ENCODE assay signal across 28 mouse cellular contexts in the genomic region with DNA sequence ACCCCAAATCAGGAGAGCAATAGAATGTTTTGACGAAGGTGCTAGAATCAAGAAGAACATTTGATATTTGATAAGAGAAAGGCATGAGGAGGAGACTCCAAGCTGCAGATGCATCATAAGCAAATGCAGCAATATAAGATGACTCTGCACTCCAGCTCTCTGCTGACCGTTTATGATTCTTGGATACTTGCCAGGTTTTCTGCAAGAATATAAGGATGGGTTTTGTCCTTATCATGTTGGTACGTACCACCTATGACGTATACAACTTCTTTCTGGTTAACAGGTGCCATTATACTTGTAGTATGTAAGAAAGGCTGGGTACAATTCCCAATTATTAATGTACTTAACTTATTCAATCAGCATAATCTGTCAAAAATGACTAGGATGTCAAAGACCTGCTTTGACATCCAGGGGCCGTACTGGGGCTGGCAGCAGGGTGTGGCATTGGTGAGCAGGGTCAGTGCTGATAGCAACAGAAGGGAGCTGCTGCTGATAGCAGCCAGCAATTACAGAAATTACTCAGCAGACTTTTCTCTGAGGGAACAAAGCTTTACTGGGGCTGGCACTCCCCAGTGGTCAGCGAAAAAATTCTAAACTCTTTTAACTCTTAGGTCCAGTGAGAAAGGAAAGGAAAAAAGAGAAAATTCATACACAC. TPM values are rescaled to one million over a fixed set of nuclear protein-coding genes. Genes with fewer than 3 reads are reported as not detected.
DNase-seq lines count a peak whose midpoint lies in the region; ATAC-seq and TF ChIP-seq lines count a peak whose summit lies in the region.
"Had no signal": no experiment of that assay in that cellular context is flagged by ENCODE, and none has a peak within 500 bp of the region (broad histone marks: within the 10 kb centered on the region; RNA-seq: fewer than 3 reads in every experiment).

No protein-coding gene starts in this region.

- H3K4me3 ChIP-seq in lung, embryonic 14.5 days (ENCODE audit: low read depth, low read length): no peak overlapping the region
- H3K4me3 ChIP-seq in liver, embryonic 15.5 days (replicated peaks): no peak overlapping the region
- H3K4me3 ChIP-seq in midbrain, postnatal 0 days (ENCODE audit: low read depth, low read length): no peak overlapping the region
- H3K4me3 ChIP-seq: embryonic facial prominence, embryonic 15.5 days; gastrocnemius, adult 2 months; limb, embryonic 10.5 days; midbrain, embryonic 12.5 days; neural tube, embryonic 13.5 days had no signal

- H3K9me3 ChIP-seq in lung, embryonic 14.5 days (ENCODE audit: low read depth, low read length): no peaks in the 10 kb centered on the region
- no peaks in the 10 kb centered on the region for H3K9me3 ChIP-seq in liver, embryonic 15.5 days (replicated peaks)
- H3K9me3 ChIP-seq in midbrain, postnatal 0 days (ENCODE audit: low read length): no peaks in the 10 kb centered on the region
- H3K9me3 ChIP-seq: embryonic facial prominence, embryonic 15.5 days; limb, embryonic 10.5 days; midbrain, embryonic 12.5 days; neural tube, embryonic 13.5 days had no signal

- no peaks in the 10 kb centered on the region for H3K27me3 ChIP-seq in lung, embryonic 14.5 days (ENCODE audit: insufficient read depth, low read length)
- no peaks in the 10 kb centered on the region for H3K27me3 ChIP-seq in liver, embryonic 15.5 days
- no peaks in the 10 kb centered on the region for H3K27me3 ChIP-seq in midbrain, postnatal 0 days (ENCODE audit: insufficient read depth, low read length)
- H3K27me3 ChIP-seq: embryonic facial prominence, embryonic 15.5 days; midbrain, embryonic 12.5 days; neural tube, embryonic 13.5 days had no signal

- H3K36me3 ChIP-seq in lung, embryonic 14.5 days (ENCODE audit: insufficient read depth): no peaks in the 10 kb centered on the region
- no peaks in the 10 kb centered on the region for H3K36me3 ChIP-seq in liver, embryonic 15.5 days (replicated peaks)
- H3K36me3 ChIP-seq in midbrain, postnatal 0 days (ENCODE audit: insufficient read depth, low read length): no peaks in the 10 kb centered on the region
- H3K36me3 ChIP-seq: embryonic facial prominence, embryonic 15.5 days; limb, embryonic 10.5 days; midbrain, embryonic 12.5 days; neural tube, embryonic 13.5 days had no signal

- peak; percentile 1 for DNase-seq in lung, embryonic 14.5 days
- no peak for DNase-seq in lung, postnatal 10 days
- DNase-seq in midbrain, postnatal 0 days (ENCODE audit: low spot score): no peak
- DNase-seq in urinary bladder, adult 2 months (ENCODE audit: low spot score): no peak
- DNase-seq in frontal cortex, postnatal 10 days (ENCODE audit: low spot score in 2 of 2): no peak
- DNase-seq: cerebellum, adult 2 months; cerebellum, postnatal 36 days; gastrocnemius, adult 2 months; heart, postnatal 36 days; kidney, adult 8-10 months; kidney, postnatal 25 days; lung, adult 18-20 months; lung, postnatal 36 days; right cerebral cortex, adult 18-20 months; thymus, adult 18-20 months had no signal

- TF ChIP-seq CTCF in lung, embryonic 14.5 days (IDR thresholded peaks at IDR 0.05; ENCODE audit: low read depth): no peak
- TF ChIP-seq CTCF in midbrain, postnatal 0 days (IDR thresholded peaks at IDR 0.05): no peak

- 54% methylated on average over 6 of the region's 6 CpGs for WGBS in lung, embryonic 14.5 days
- 45% methylated on average over 6 of the region's 6 CpGs for WGBS in liver, embryonic 15.5 days (ENCODE audit: insufficient replicate concordance)
- 81% methylated on average over 6 of the region's 6 CpGs for WGBS in midbrain, postnatal 0 days

- no peak overlapping the region for H3K4me2 ChIP-seq in lung, embryonic 14.5 days
- no peak overlapping the region for H3K4me2 ChIP-seq in liver, embryonic 15.5 days
- no peak overlapping the region for H3K4me2 ChIP-seq in midbrain, postnatal 0 days (ENCODE audit: low read depth, low read length, poor library complexity, severe bottlenecking)
- H3K4me2 ChIP-seq: embryonic facial prominence, embryonic 15.5 days; midbrain, embryonic 12.5 days; neural tube, embryonic 13.5 days had no signal

- ATAC-seq in lung, embryonic 14.5 days (ENCODE audit: insufficient read depth): no peak
- ATAC-seq in erythroblast, adult 5-6 weeks (replicated peaks; ENCODE audit: low FRiP score, poor library complexity, severe bottlenecking): 0 out of 2 replicates have a peak, but pooled peaks have one; percentile 64
- ATAC-seq in liver, embryonic 15.5 days (ENCODE audit: insufficient read depth): peak; percentile 44
- no peak for ATAC-seq in midbrain, postnatal 0 days (ENCODE audit: low FRiP score)
- ATAC-seq: hindbrain, embryonic 16.5 days had no signal

- no peak overlapping the region for H3K27ac ChIP-seq in lung, embryonic 14.5 days (ENCODE audit: low read depth)
- no peak overlapping the region for H3K27ac ChIP-seq in liver, embryonic 15.5 days (replicated peaks)
- no peak overlapping the region for H3K27ac ChIP-seq in midbrain, postnatal 0 days (ENCODE audit: low read depth, low read length)
- H3K27ac ChIP-seq: embryonic facial prominence, embryonic 15.5 days; gastrocnemius, adult 2 months; limb, embryonic 10.5 days; midbrain, embryonic 12.5 days; neural tube, embryonic 13.5 days had no signal

- no peak overlapping the region for H3K9ac ChIP-seq in lung, embryonic 14.5 days
- no peak overlapping the region for H3K9ac ChIP-seq in liver, embryonic 15.5 days
- H3K9ac ChIP-seq in midbrain, postnatal 0 days (replicated peaks; ENCODE audit: low read length, poor library complexity, severe bottlenecking): no peak overlapping the region
- H3K9ac ChIP-seq: embryonic facial prominence, embryonic 15.5 days; midbrain, embryonic 12.5 days; neural tube, embryonic 13.5 days had no signal

- H3K4me1 ChIP-seq in lung, embryonic 14.5 days (ENCODE audit: insufficient read depth): no peaks in the 10 kb centered on the region
- no peaks in the 10 kb centered on the region for H3K4me1 ChIP-seq in liver, embryonic 15.5 days (replicated peaks)
- H3K4me1 ChIP-seq in midbrain, postnatal 0 days (ENCODE audit: insufficient read depth, low read length): no peaks in the 10 kb centered on the region
- H3K4me1 ChIP-seq: embryonic facial prominence, embryonic 15.5 days; limb, embryonic 10.5 days; midbrain, embryonic 12.5 days; neural tube, embryonic 13.5 days had no signal

RNA-seq across cellular contexts. Expression of gene Amtn, which starts 5.2 kb away (rescaled TPM):
- not detected in 2 replicates for polyA plus RNA-seq in lung, embryonic 14.5 days (2014; fragmentation: Nextera tagmentation; extraction: Ambion mirVana)
- total RNA-seq in erythroblast, adult 5-6 weeks (2015; ENCODE audit: low replicate concordance): not detected in 2 replicates
- total RNA-seq in erythroblast, adult 5-6 weeks (2017; ENCODE audit: low replicate concordance): not detected in 2 replicates
- polyA plus RNA-seq in liver, embryonic 15.5 days (2015; fragmentation: Nextera tagmentation; extraction: Ambion mirVana): not detected in 2 replicates
- not detected in 2 replicates for total RNA-seq in midbrain, postnatal 0 days (2014; rRNA removed)
- polyA plus RNA-seq in midbrain, postnatal 0 days (2015; fragmentation: Nextera tagmentation; extraction: Ambion mirVana): not detected in 2 replicates
- polyA plus RNA-seq in urinary bladder, adult 2 months (2012; rRNA removed): not detected in 2 replicates
- total RNA-seq: adrenal gland, postnatal 4 days; ES-E14; gastrocnemius, adult 2 months; heart, postnatal 36 days; left cerebral cortex, adult 18-20 months had no signal
- polyA plus RNA-seq: cerebellum, adult 2 months; embryonic facial prominence, embryonic 15.5 days; forebrain, embryonic 11.5 days; gonadal fat pad, adult 2 months; heart, embryonic 14.5 days; hindbrain, embryonic 16.5 days; limb, embryonic 10.5 days; midbrain, embryonic 12.5 days; neural tube, embryonic 13.5 days had no signal

RNA-seq across cellular contexts. Expression of gene Prol1, which starts 53.6 kb away (rescaled TPM):
- not detected in 2 replicates for polyA plus RNA-seq in lung, embryonic 14.5 days (2014; fragmentation: Nextera tagmentation; extraction: Ambion mirVana)
- not detected in 2 replicates for total RNA-seq in erythroblast, adult 5-6 weeks (2015; ENCODE audit: low replicate concordance)
- not detected in 2 replicates for total RNA-seq in erythroblast, adult 5-6 weeks (2017; ENCODE audit: low replicate concordance)
- not detected in 2 replicates for polyA plus RNA-seq in liver, embryonic 15.5 days (2015; fragmentation: Nextera tagmentation; extraction: Ambion mirVana)
- not detected in 2 replicates for total RNA-seq in midbrain, postnatal 0 days (2014; rRNA removed)
- polyA plus RNA-seq in midbrain, postnatal 0 days (2015; fragmentation: Nextera tagmentation; extraction: Ambion mirVana): not detected in 2 replicates
- polyA plus RNA-seq in urinary bladder, adult 2 months (2012; rRNA removed): not detected in 2 replicates
- total RNA-seq: adrenal gland, postnatal 4 days; ES-E14; gastrocnemius, adult 2 months; heart, postnatal 36 days; left cerebral cortex, adult 18-20 months had no signal
- polyA plus RNA-seq: cerebellum, adult 2 months; embryonic facial prominence, embryonic 15.5 days; forebrain, embryonic 11.5 days; gonadal fat pad, adult 2 months; heart, embryonic 14.5 days; hindbrain, embryonic 16.5 days; limb, embryonic 10.5 days; midbrain, embryonic 12.5 days; neural tube, embryonic 13.5 days had no signal

Comparison
In these comparisons a context has a peak if more than half of its experiments do, and no peak if none do; other contexts are left out.
1. ATAC-seq: peak in erythroblast, adult 5-6 weeks (single experiment) and liver, embryonic 15.5 days (single experiment); none in lung, embryonic 14.5 days (single experiment) and midbrain, postnatal 0 days (single experiment).